Mouse (Mus musculus): ENCODE results near the gene Olfr1453. TPM values are rescaled to one million over a fixed set of nuclear protein-coding genes. Genes with fewer than 3 reads are reported as not detected.

Gene Olfr1453
- not detected in 4 replicates for total RNA-seq (2023; ENCODE audit: inconsistent age)

DNA sequence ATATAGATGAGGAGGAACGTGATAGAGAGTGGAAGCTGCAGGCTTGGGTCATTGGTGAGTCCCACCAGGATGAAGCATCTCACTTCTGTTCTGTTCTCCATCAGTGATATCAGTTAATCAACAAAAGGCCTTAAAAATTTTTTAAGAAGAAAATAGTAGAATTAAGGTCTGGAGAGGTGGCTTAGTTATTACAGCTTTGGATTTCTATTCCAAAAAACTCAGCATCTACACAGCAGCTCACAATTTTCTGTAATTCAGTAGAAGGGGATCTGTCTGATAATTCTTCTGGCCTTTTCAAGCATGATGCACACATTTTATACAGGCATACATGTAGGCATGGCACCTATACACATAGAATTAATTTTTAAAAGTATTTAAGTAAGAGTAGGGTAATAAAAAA lies at the start of gene Olfr1453:
Gene Olfr1453 (minus strand): TSS at position 101 of the 400 bp plus-strand sequence.

GRCm38 (mm10) chr19:13060310-13060709 lies 32.2 kb upstream of the Olfr1453 start, which contains the start of gene Olfr1454:
Olfr1454 (plus strand) TSS chr19:13060610.

DNA sequence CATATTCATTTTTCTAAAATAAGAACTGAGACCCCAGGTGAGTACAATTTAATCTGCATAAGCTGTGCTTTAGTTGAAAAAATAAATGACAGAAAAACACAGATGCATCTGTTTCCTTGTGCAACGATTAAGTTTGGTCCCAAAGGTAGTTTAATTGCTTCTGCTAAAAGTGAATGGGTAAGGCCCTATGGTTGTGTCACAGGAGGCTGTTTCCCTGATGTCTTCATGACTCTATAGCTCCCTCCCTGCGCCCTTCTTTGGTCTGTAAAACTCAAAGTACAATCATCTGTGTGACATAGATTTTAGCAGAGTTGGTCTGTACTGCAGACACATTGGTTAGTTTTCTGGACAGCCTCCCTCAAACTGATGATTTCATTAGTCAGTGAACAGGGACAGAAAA lies 33.4 kb downstream of the Olfr1453 start, which contains the start of gene Olfr1451:
Gene Olfr1451 (plus strand): TSS at position 301 of the 400 bp plus-strand sequence.

Other genes starting within 250 kb of the Olfr1453 start
- gene Zfp91, start 232.2 kb downstream of the Olfr1453 start, total RNA-seq (2023; ENCODE audit: inconsistent age) = 85.2 to 90.8 TPM (median 88.5 TPM) in 4 replicates
- 81.9 to 88.1 TPM (median 84.2 TPM) in 4 replicates for gene Lpxn, start 232.1 kb downstream of the Olfr1453 start, total RNA-seq (2023; ENCODE audit: inconsistent age)
- gene Gm5244, start 181.6 kb downstream of the Olfr1453 start, total RNA-seq (2023; ENCODE audit: inconsistent age) = 2.7 to 5.5 TPM (median 4.1 TPM) in 4 replicates
- 0.61 to 1.3 TPM (median 0.63 TPM) in 4 replicates for gene Olfr1444, start 171.0 kb downstream of the Olfr1453 start, total RNA-seq (2023; ENCODE audit: inconsistent age)
- gene Olfr1445, start 144.5 kb downstream of the Olfr1453 start, total RNA-seq (2023; ENCODE audit: inconsistent age) = not detected in 4 replicates
- not detected in 4 replicates for gene Olfr1446, start 134.8 kb downstream of the Olfr1453 start, total RNA-seq (2023; ENCODE audit: inconsistent age)
- gene Olfr1447, start 124.6 kb downstream of the Olfr1453 start, total RNA-seq (2023; ENCODE audit: inconsistent age) = not detected in 4 replicates
- gene Olfr1448, start 103.9 kb downstream of the Olfr1453 start, total RNA-seq (2023; ENCODE audit: inconsistent age) = not detected in 4 replicates
- not detected in 4 replicates for gene Olfr1449, start 97.5 kb downstream of the Olfr1453 start, total RNA-seq (2023; ENCODE audit: inconsistent age)
- gene Olfr1450, start 78.1 kb downstream of the Olfr1453 start, total RNA-seq (2023; ENCODE audit: inconsistent age) = not detected in 4 replicates
- gene Olfr1451, start 33.3 kb downstream of the Olfr1453 start, total RNA-seq (2023; ENCODE audit: inconsistent age) = not detected in 4 replicates
- gene Olfr1454, start 32.3 kb upstream of the Olfr1453 start, total RNA-seq (2023; ENCODE audit: inconsistent age) = not detected in 4 replicates
- gene Olfr1457, start 69.6 kb upstream of the Olfr1453 start, total RNA-seq (2023; ENCODE audit: inconsistent age) = not detected in 4 replicates
- not detected in 4 replicates for gene Olfr1458, start 78.4 kb upstream of the Olfr1453 start, total RNA-seq (2023; ENCODE audit: inconsistent age)
- 0.09 TPM in 2 of 4 replicates, not detected in the others for gene Olfr1459, start 121.2 kb upstream of the Olfr1453 start, total RNA-seq (2023; ENCODE audit: inconsistent age)
- not detected in 4 replicates for gene Olfr1461, start 134.7 kb upstream of the Olfr1453 start, total RNA-seq (2023; ENCODE audit: inconsistent age)
- gene Olfr1462, start 157.4 kb upstream of the Olfr1453 start, total RNA-seq (2023; ENCODE audit: inconsistent age) = not detected in 4 replicates
- not detected in 4 replicates for gene Olfr1463, start 203.0 kb upstream of the Olfr1453 start, total RNA-seq (2023; ENCODE audit: inconsistent age)